Mouse (Mus musculus): ENCODE measurements at regions not wholly inside any gene's neighbourhood (a gene's known extent, or its start where the extent isn't known, plus 50 kb on each side); places are given as distances from the start of the nearest gene placed in this dataset.

GRCm38 (mm10) chr13:25554962-25555361 is 284.7 kb upstream of the Nrsn1 start:
- TF ChIP-seq CTCF (IDR thresholded peaks at IDR 0.05) = no peak
- in situ Hi-C loops (cut with MboI; ENCODE audit: low pct_unique_long_range_greater_than_20kb) = loop anchor here (25.0 kb wide), 1 partner anchor 582 kb away; no protein-coding TSS in a partner anchor
- DNase-seq (ENCODE audit: low read depth, low spot score) (no peak), ATAC-seq (no peak)
- ChIA-PET POLR2A (no interaction called here), CTCF (no interaction called here)
- H3K27me3 ChIP-seq = no peaks in the 10 kb centered on the region

GRCm38 (mm10) chr13:25548551-25548950 is 278.2 kb upstream of the Nrsn1 start:
- ATAC-seq = no peak
- ChIA-PET POLR2A (no interaction called here), CTCF (no interaction called here)
- TF ChIP-seq CTCF (IDR thresholded peaks at IDR 0.05) = no peak
- no peaks in the 10 kb centered on the region for H3K27me3 ChIP-seq
- no peak for DNase-seq (ENCODE audit: low read depth, low spot score)
- in situ Hi-C loops (cut with MboI; ENCODE audit: low pct_unique_long_range_greater_than_20kb) = no loop called here

GRCm38 (mm10) chr13:25547150-25548145 is 277.1 kb upstream of the Nrsn1 start:
- ChIA-PET POLR2A (no interaction called here), CTCF (no interaction called here)
- ATAC-seq (no peak), DNase-seq (ENCODE audit: low read depth, low spot score) (no peak)
- in situ Hi-C loops (cut with MboI; ENCODE audit: low pct_unique_long_range_greater_than_20kb) = no loop called here
- no peak for TF ChIP-seq CTCF (IDR thresholded peaks at IDR 0.05)
- no peaks in the 10 kb centered on the region for H3K27me3 ChIP-seq

- TF ChIP-seq CTCF (IDR thresholded peaks at IDR 0.05) = no peak
Measured at GRCm38 (mm10) chr13:25524094-25524493, 253.8 kb upstream of the Nrsn1 start.

GRCm38 (mm10) chr13:25507355-25507754 is 237.1 kb upstream of the Nrsn1 start:
- DNase-seq (ENCODE audit: low read depth, low spot score) (no peak), ATAC-seq (no peak)
- H3K27me3 ChIP-seq = no peaks in the 10 kb centered on the region
- TF ChIP-seq CTCF (IDR thresholded peaks at IDR 0.05) = no peak
- CTCF ChIA-PET = no interaction called here
- in situ Hi-C loops (cut with MboI; ENCODE audit: low pct_unique_long_range_greater_than_20kb) = no loop called here
- POLR2A ChIA-PET = no interaction called here

More at GRCm38 (mm10) chr13:25524094-25524493, 253.8 kb upstream of the Nrsn1 start:
- in situ Hi-C loops (cut with MboI; ENCODE audit: low pct_unique_long_range_greater_than_20kb) = no loop called here
- no peaks in the 10 kb centered on the region for H3K27me3 ChIP-seq
- no peak for DNase-seq (ENCODE audit: low read depth, low spot score)
- ChIA-PET CTCF (no interaction called here), POLR2A (no interaction called here)
- ATAC-seq = no peak

GRCm38 (mm10) chr13:25494492-25495034 is 224.3 kb upstream of the Nrsn1 start:
- ChIA-PET POLR2A (no interaction called here), CTCF (no interaction called here)
- in situ Hi-C loops (cut with MboI; ENCODE audit: low pct_unique_long_range_greater_than_20kb) = no loop called here
- TF ChIP-seq CTCF (IDR thresholded peaks at IDR 0.05) = no peak
- DNase-seq (ENCODE audit: low read depth, low spot score) = peak; percentile 20
- peak; percentile 25 for ATAC-seq
- no peaks in the 10 kb centered on the region for H3K27me3 ChIP-seq

GRCm38 (mm10) chr13:25490036-25490435 is 219.7 kb upstream of the Nrsn1 start:
- H3K27me3 ChIP-seq = no peaks in the 10 kb centered on the region
- TF ChIP-seq CTCF (IDR thresholded peaks at IDR 0.05) = no peak
- in situ Hi-C loops (cut with MboI; ENCODE audit: low pct_unique_long_range_greater_than_20kb) = no loop called here
- ATAC-seq (peak; percentile 88), DNase-seq (ENCODE audit: low read depth, low spot score) (peak; percentile 33)
- CTCF ChIA-PET = no interaction called here
- POLR2A ChIA-PET = no interaction called here

GRCm38 (mm10) chr13:25483309-25483708 is 213.0 kb upstream of the Nrsn1 start:
- H3K27me3 ChIP-seq = no peaks in the 10 kb centered on the region
- DNase-seq (ENCODE audit: low read depth, low spot score) (no peak), ATAC-seq (no peak)
- ChIA-PET POLR2A (no interaction called here), CTCF (no interaction called here)
- in situ Hi-C loops (cut with MboI; ENCODE audit: low pct_unique_long_range_greater_than_20kb) = no loop called here
- no peak for TF ChIP-seq CTCF (IDR thresholded peaks at IDR 0.05)

- in situ Hi-C loops (cut with MboI; ENCODE audit: low pct_unique_long_range_greater_than_20kb) = no loop called here
Measured at GRCm38 (mm10) chr13:25451917-25452316, 181.6 kb upstream of the Nrsn1 start.

GRCm38 (mm10) chr13:25451357-25451861 is 181.1 kb upstream of the Nrsn1 start:
- DNase-seq (ENCODE audit: low read depth, low spot score) (no peak), ATAC-seq (no peak)
- POLR2A ChIA-PET = no interaction called here
- TF ChIP-seq CTCF (IDR thresholded peaks at IDR 0.05) = no peak
- CTCF ChIA-PET = no interaction called here
- in situ Hi-C loops (cut with MboI; ENCODE audit: low pct_unique_long_range_greater_than_20kb) = no loop called here
- no peaks in the 10 kb centered on the region for H3K27me3 ChIP-seq

More at GRCm38 (mm10) chr13:25451917-25452316, 181.6 kb upstream of the Nrsn1 start:
- DNase-seq (ENCODE audit: low read depth, low spot score) = no peak
- POLR2A ChIA-PET = no interaction called here
- H3K27me3 ChIP-seq = no peaks in the 10 kb centered on the region
- no peak for ATAC-seq
- CTCF ChIA-PET = no interaction called here
- TF ChIP-seq CTCF (IDR thresholded peaks at IDR 0.05) = no peak

All from Patski (cell line).